Mouse (Mus musculus): Measurements from ENCODE around the gene Ltbr.

- TF ChIP-seq POLR2A (IDR thresholded peaks at IDR 0.05; ENCODE audit: control insufficient read depth, low read depth, low read length) (no peak), CTCF (IDR thresholded peaks at IDR 0.05; ENCODE audit: control insufficient read depth, insufficient read depth, insufficient replicate concordance, low read depth, low read length) (no peak)
Measured at GRCm38 (mm10) chr6:125291329-125291728, 22.4 kb downstream of the Ltbr start.
